In genomic region chr6:113658226-113658625, GRCm38 (mm10) we compare ENCODE assay signal across 10 mouse cellular contexts. TPM values are rescaled to one million over a fixed set of nuclear protein-coding genes. Genes with fewer than 3 reads are reported as not detected.
A peak's percentile ranks its signal among the peaks of the same experiment; 100 is the strongest.
DNase-seq lines count a peak whose midpoint lies in the region; ATAC-seq and TF ChIP-seq lines count a peak whose summit lies in the region.
"Had no signal": no experiment of that assay in that cellular context is flagged by ENCODE, and none has a peak within 500 bp of the region (broad histone marks: within the 10 kb centered on the region; RNA-seq: fewer than 3 reads in every experiment).

No protein-coding gene starts in this region.

- TF ChIP-seq RAD21 in CH12.LX (IDR thresholded peaks at IDR 0.05; ENCODE audit: low read depth, low read length), result no peak

- in situ Hi-C loops in CH12.LX (cut with MboI; ENCODE audit: low pct_ligation_motif_present, low pct_unique_long_range_greater_than_20kb, low sequenced_read_pairs), result no loop called here

- no peaks in the 10 kb centered on the region for H3K36me3 ChIP-seq in kidney, embryonic 14.5 days (ENCODE audit: control insufficient read depth, insufficient read depth, low read length)
- H3K36me3 ChIP-seq in CH12.LX (replicated peaks in 1 of 2; ENCODE audit: control insufficient read depth in 1 of 2, insufficient read depth in 1 of 2, low read length in 1 of 2), result peaks cover 25 to 47% of the 10 kb centered on the region in 2 experiments
- H3K36me3 ChIP-seq: embryonic facial prominence, embryonic 12.5 days had no signal

- dilution Hi-C loops in CH12.LX (cut with MboI; ENCODE audit: extremely low pct_ligation_motif_present, extremely low pct_unique_long_range_greater_than_20kb, low sequenced_read_pairs), result no loop called here

- no peaks in the 10 kb centered on the region for H3K27me3 ChIP-seq in kidney, embryonic 14.5 days (ENCODE audit: control insufficient read depth, insufficient read depth, low read length)
- no peaks in the 10 kb centered on the region for H3K27me3 ChIP-seq in CH12.LX (replicated peaks)
- H3K27me3 ChIP-seq: embryonic facial prominence, embryonic 12.5 days; liver, embryonic 15.5 days had no signal

- no peak for TF ChIP-seq POLR2A in CH12.LX (IDR thresholded peaks at IDR 0.05; ENCODE audit: low read depth, low read length)

- H3K79me2 ChIP-seq in CH12.LX (replicated peaks; ENCODE audit: control insufficient read depth, extremely low read depth, insufficient read depth, poor library complexity, severe bottlenecking), result peaks cover 46% of the 10 kb centered on the region

- no peak overlapping the region for H3K27ac ChIP-seq in kidney, embryonic 14.5 days (ENCODE audit: low read depth, low read length)
- peak overlapping the region; percentile 76 for H3K27ac ChIP-seq in CH12.LX (ENCODE audit: insufficient read depth, low read depth)
- H3K27ac ChIP-seq: embryonic facial prominence, embryonic 12.5 days; liver, embryonic 15.5 days had no signal

- TF ChIP-seq CTCF in CH12.LX (conservative IDR thresholded peaks at IDR 0.05 in 1 of 2, IDR thresholded peaks at IDR 0.05 in 1 of 2; ENCODE audit: low read depth in 2 of 2, low read length in 2 of 2), result no peak

- ATAC-seq in kidney, embryonic 14.5 days (ENCODE audit: low FRiP score, low TSS enrichment), result no peak
- ATAC-seq in common myeloid progenitor, adult 5-6 weeks (replicated peaks; ENCODE audit: low read depth, poor library complexity, severe bottlenecking), result 0 out of 2 replicates have a peak, but pooled peaks have one; percentile 7
- no peak for ATAC-seq in cerebellum, adult (ENCODE audit: insufficient number of reproducible peaks, low FRiP score, low TSS enrichment)

- H3K9me3 ChIP-seq in kidney, embryonic 14.5 days (ENCODE audit: control insufficient read depth, low read length), result no peaks in the 10 kb centered on the region
- peaks cover 9% of the 10 kb centered on the region for H3K9me3 ChIP-seq in CH12.LX (replicated peaks; ENCODE audit: low read length)
- H3K9me3 ChIP-seq: embryonic facial prominence, embryonic 12.5 days; liver, embryonic 15.5 days had no signal

- no peak overlapping the region for H3K9ac ChIP-seq in kidney, embryonic 14.5 days (ENCODE audit: low read depth, low read length)
- H3K9ac ChIP-seq in CH12.LX (ENCODE audit: insufficient read depth, low read depth), result no peak overlapping the region
- H3K9ac ChIP-seq: embryonic facial prominence, embryonic 12.5 days; liver, embryonic 15.5 days had no signal

- no peak overlapping the region for H3K4me3 ChIP-seq in kidney, embryonic 14.5 days (ENCODE audit: low read length)
- H3K4me3 ChIP-seq in CH12.LX (replicated peaks in 1 of 3; ENCODE audit: low read depth in 2 of 3, low read length in 2 of 3, poor library complexity in 1 of 3), result no peak overlapping the region
- H3K4me3 ChIP-seq: embryonic facial prominence, embryonic 12.5 days; liver, embryonic 15.5 days had no signal

- TF ChIP-seq EP300 in CH12.LX (IDR thresholded peaks at IDR 0.05; ENCODE audit: low read length), result no peak

- DNase-seq in kidney, adult 11 months, result peak; percentile 38
- DNase-seq in CH12.LX (ENCODE audit: extremely low read depth), result no peak
- peak; percentile 73 for DNase-seq in kidney, postnatal 14 days
- no peak for DNase-seq in spleen, adult 12 weeks (ENCODE audit: low spot score)
- DNase-seq: right cerebral cortex, adult 18-20 months had no signal

- WGBS in kidney, embryonic 14.5 days, result 65% methylated on average over 3 of the region's 3 CpGs

- H3K4me2 ChIP-seq in kidney, embryonic 14.5 days (replicated peaks; ENCODE audit: low read depth, low read length), result no peak overlapping the region
- H3K4me2 ChIP-seq in CH12.LX (ENCODE audit: insufficient read depth, low read depth, poor library complexity, severe bottlenecking), result peak overlapping the region; percentile 46
- H3K4me2 ChIP-seq: embryonic facial prominence, embryonic 12.5 days; liver, embryonic 15.5 days had no signal

- H3K4me1 ChIP-seq in kidney, embryonic 14.5 days (ENCODE audit: control insufficient read depth, insufficient read depth, low read length), result peaks cover 22% of the 10 kb centered on the region
- H3K4me1 ChIP-seq in CH12.LX (ENCODE audit: control insufficient read depth in 1 of 2, insufficient read depth in 2 of 2), result peaks cover 31 to 69% of the 10 kb centered on the region in 2 experiments

TF ChIP-seq in CH12.LX, 34 proteins besides CTCF, POLR2A, EP300 and RAD21:
- no peak for TF ChIP-seq HCFC1 (IDR thresholded peaks at IDR 0.05; ENCODE audit: low read depth, low read length)
- TF ChIP-seq MEF2A (IDR thresholded peaks at IDR 0.05; ENCODE audit: borderline replicate concordance, low read depth, low read length), result no peak
- no peak for TF ChIP-seq MAFK (IDR thresholded peaks at IDR 0.05; ENCODE audit: insufficient replicate concordance, low read length)
- no peak for TF ChIP-seq PAX5 (IDR thresholded peaks at IDR 0.05; ENCODE audit: low read length)
- no peak for TF ChIP-seq POLR2AphosphoS2 (IDR thresholded peaks at IDR 0.05; ENCODE audit: low read depth, low read length)
- TF ChIP-seq JUND (conservative IDR thresholded peaks at IDR 0.05; ENCODE audit: low read depth, low read length), result no peak
- no peak for TF ChIP-seq NRF1 (IDR thresholded peaks at IDR 0.05; ENCODE audit: low read depth, low read length)
- TF ChIP-seq ZNF384 (IDR thresholded peaks at IDR 0.05; ENCODE audit: low read depth, low read length), result no peak
- TF ChIP-seq JUN (IDR thresholded peaks at IDR 0.05; ENCODE audit: insufficient read depth, low read depth, low read length), result no peak
- no peak for TF ChIP-seq USF1 (IDR thresholded peaks at IDR 0.05; ENCODE audit: low read depth, low read length)
- no peak for TF ChIP-seq ETS1 (conservative IDR thresholded peaks at IDR 0.05; ENCODE audit: low read depth, low read length)
- no peak for TF ChIP-seq USF2 (conservative IDR thresholded peaks at IDR 0.05; ENCODE audit: low read depth, low read length)
- no peak for TF ChIP-seq ZC3H11A (IDR thresholded peaks at IDR 0.05; ENCODE audit: low read depth, low read length)
- TF ChIP-seq ZKSCAN1 (IDR thresholded peaks at IDR 0.05; ENCODE audit: borderline replicate concordance, low read depth, low read length), result no peak

RNA-seq across cellular contexts. Expression of gene Irak2, which starts 20.0 kb away (rescaled TPM):
- 1.9 and 2.6 TPM in 2 replicates for polyA plus RNA-seq in kidney, embryonic 14.5 days (2014; fragmentation: Nextera tagmentation; extraction: Ambion mirVana)
- total RNA-seq in CH12.LX (2012; rRNA removed) (31.6 and 39.5 TPM in 2 replicates), CH12.LX (2014; rRNA removed) (26.9 and 30.0 TPM in 2 replicates)
- 32.5 and 38.6 TPM in 2 replicates for polyA plus RNA-seq in CH12.LX (2012; ENCODE audit: insufficient read length, low read depth)
- 10.8 and 21.1 TPM in 2 replicates for total RNA-seq in common myeloid progenitor, adult 5-6 weeks (2017)

RNA-seq across cellular contexts. Expression of gene Vhl, which starts 34.5 kb away (rescaled TPM):
- polyA plus RNA-seq in kidney, embryonic 14.5 days (2014; fragmentation: Nextera tagmentation; extraction: Ambion mirVana), result 25.9 and 40.7 TPM in 2 replicates
- total RNA-seq in CH12.LX (2012; rRNA removed) (14.2 and 17.6 TPM in 2 replicates), CH12.LX (2014; rRNA removed) (32.6 and 36.6 TPM in 2 replicates)
- polyA plus RNA-seq in CH12.LX (2012; ENCODE audit: insufficient read length, low read depth), result 19.2 and 23.1 TPM in 2 replicates
- 10.6 and 15.9 TPM in 2 replicates for total RNA-seq in common myeloid progenitor, adult 5-6 weeks (2017)

RNA-seq across cellular contexts. Expression of gene Tatdn2, which starts 38.6 kb away (rescaled TPM):
- polyA plus RNA-seq in kidney, embryonic 14.5 days (2014; fragmentation: Nextera tagmentation; extraction: Ambion mirVana), result 0.93 and 1.9 TPM in 2 replicates
- 35.1 and 62.5 TPM in 2 replicates for total RNA-seq in CH12.LX (2012; rRNA removed)
- total RNA-seq in CH12.LX (2014; rRNA removed), result 34.5 and 35.5 TPM in 2 replicates
- 58.0 and 70.8 TPM in 2 replicates for polyA plus RNA-seq in CH12.LX (2012; ENCODE audit: insufficient read length, low read depth)
- total RNA-seq in common myeloid progenitor, adult 5-6 weeks (2017), result 102 and 108 TPM in 2 replicates

RNA-seq across cellular contexts. Expression of gene Brk1, which starts 53.7 kb away (rescaled TPM):
- 233 and 273 TPM in 2 replicates for polyA plus RNA-seq in kidney, embryonic 14.5 days (2014; fragmentation: Nextera tagmentation; extraction: Ambion mirVana)
- total RNA-seq in CH12.LX (2012; rRNA removed), result 112 and 122 TPM in 2 replicates
- total RNA-seq in CH12.LX (2014; rRNA removed), result 224 and 245 TPM in 2 replicates
- polyA plus RNA-seq in CH12.LX (2012; ENCODE audit: insufficient read length, low read depth), result 142 and 145 TPM in 2 replicates
- 115 and 131 TPM in 2 replicates for total RNA-seq in common myeloid progenitor, adult 5-6 weeks (2017)

RNA-seq across cellular contexts. Expression of gene Fancd2os, which starts 57.7 kb away (rescaled TPM):
- 0.28 and 1.0 TPM in 2 replicates for polyA plus RNA-seq in kidney, embryonic 14.5 days (2014; fragmentation: Nextera tagmentation; extraction: Ambion mirVana)
- total RNA-seq in CH12.LX (2012; rRNA removed) (not detected in 2 replicates), CH12.LX (2014; rRNA removed) (not detected in 2 replicates)
- polyA plus RNA-seq in CH12.LX (2012; ENCODE audit: insufficient read length, low read depth), result 0.31 and 0.45 TPM in 2 replicates
- total RNA-seq in common myeloid progenitor, adult 5-6 weeks (2017), result 1.7 TPM in 1 of 2 replicates, not detected in the other
- polyA plus RNA-seq: liver, embryonic 15.5 days had no signal

Comparison
In these comparisons a context has a peak if more than half of its experiments do, and no peak if none do; other contexts are left out.
1. DNase-seq: peak in kidney, adult 11 months (single experiment) and kidney, postnatal 14 days (single experiment); none in CH12.LX (single experiment) and spleen, adult 12 weeks (single experiment).